Mouse (Mus musculus) neural tube, embryonic 14.5 days (tissue): ENCODE results near the gene Atp6v1e1. TPM values are rescaled to one million over a fixed set of nuclear protein-coding genes. Genes with fewer than 3 reads are reported as not detected.

Experiments
- ATAC-seq: fragments of 200-750 bp; cut with Nextera tagmentation; 2 replicates; pipeline ENCODE4 v1.8.0; 2017; ENCODE audit warnings: low read depth, mild to moderate bottlenecking, moderate TSS enrichment, moderate library complexity
- H3K27ac ChIP-seq: fragments of 300-500 bp; sonication (generic); 2 replicates; pipeline ENCODE4 v1.5.1; 2014; ENCODE audit warnings: low read depth, mild to moderate bottlenecking, control low read depth, low read length, moderate library complexity, mixed read lengths
- H3K27me3 ChIP-seq: fragments of 300-500 bp; sonication (generic); 2 replicates; pipeline ENCODE4 v1.6.1; 2014; ENCODE audit warnings: low read length; ENCODE audit not compliant: control insufficient read depth, insufficient read depth
- H3K36me3 ChIP-seq: fragments of 300-500 bp; sonication (generic); 2 replicates; pipeline ENCODE4 v1.6.1; 2014; ENCODE audit warnings: low read length, mixed read lengths; ENCODE audit not compliant: control insufficient read depth, insufficient read depth
- H3K4me1 ChIP-seq: fragments of 300-500 bp; sonication (generic); 2 replicates; pipeline ENCODE4 v1.6.1; 2014; ENCODE audit warnings: low read length; ENCODE audit not compliant: control insufficient read depth, insufficient read depth
- H3K4me2 ChIP-seq: fragments of 300-500 bp; sonication (generic); 2 replicates; pipeline ENCODE4 v1.6.1; 2014; ENCODE audit warnings: mild to moderate bottlenecking, low read depth, low read length, control low read depth
- H3K4me3 ChIP-seq: fragments of 300-500 bp; sonication (generic); 2 replicates; pipeline ENCODE4 v1.5.1; 2014; ENCODE audit warnings: low read depth, low read length, control low read depth, mixed read lengths
- H3K9ac ChIP-seq: fragments of 300-500 bp; sonication (generic); replicated peaks from 2 replicates; pipeline ENCODE4 v1.6.1; 2014; ENCODE audit warnings: low read depth, mild to moderate bottlenecking, control low read depth, low read length, mixed read lengths
- H3K9me3 ChIP-seq: fragments of 300-500 bp; sonication (generic); 2 replicates; pipeline ENCODE4 v1.6.1; 2016; ENCODE audit warnings: low read length; ENCODE audit not compliant: control insufficient read depth
- WGBS: fragments of 180-500 bp; shearing (Covaris S2); extraction: QIAGEN DNeasy Blood & Tissue Kit; methylation state at CpG from one replicate; pipeline ENCODE4 v1.1.7; 2014; 5-methylcytosine and 5-hydroxymethylcytosine counted together
- polyA plus RNA-seq: library from polyadenylated mRNA; unstranded; fragments of >200 nt; fragmentation: Nextera tagmentation; extraction: Ambion mirVana; gene quantifications from 2 replicates; pipeline ENCODE4 v1.2.1, GENCODE M21; 2014

Atp6v1e1 gene
- polyA plus RNA-seq, 1 experiment from 2014 or later: 335 TPM

DNA sequence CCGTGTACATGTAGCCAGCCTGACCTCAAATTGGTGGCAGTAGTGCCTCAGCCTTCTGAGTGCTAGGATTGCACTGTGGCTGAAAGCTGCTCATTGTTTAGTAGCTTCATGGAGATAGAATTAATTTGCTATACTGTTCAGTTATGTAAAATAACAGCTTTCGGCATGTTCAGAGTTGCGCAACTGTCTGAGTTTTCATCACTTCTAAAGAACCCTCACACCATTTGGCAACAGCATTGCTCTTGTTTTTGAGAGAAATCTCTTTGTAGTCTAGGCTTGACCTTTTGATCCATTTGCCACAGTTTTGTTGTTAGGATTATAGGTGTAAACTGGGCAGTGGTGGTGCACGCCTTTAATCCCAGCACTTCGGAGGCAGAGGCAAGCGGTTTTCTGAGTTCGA is 17.7 kb upstream of the Atp6v1e1 start:
- no peaks in the 10 kb centered on the region for H3K36me3 ChIP-seq
- no peak overlapping the region for H3K4me3 ChIP-seq
- H3K27ac ChIP-seq: no peak overlapping the region
- no peaks in the 10 kb centered on the region for H3K27me3 ChIP-seq
- no peak overlapping the region for H3K4me2 ChIP-seq
- ATAC-seq: no peak
- 0 out of 2 replicates have a peak, but pooled peaks cover 4% of the 10 kb centered on the region for H3K4me1 ChIP-seq
- WGBS: 98% methylated on average over 7 of the region's 7 CpGs
- no peaks in the 10 kb centered on the region for H3K9me3 ChIP-seq
- no peak overlapping the region for H3K9ac ChIP-seq

DNA sequence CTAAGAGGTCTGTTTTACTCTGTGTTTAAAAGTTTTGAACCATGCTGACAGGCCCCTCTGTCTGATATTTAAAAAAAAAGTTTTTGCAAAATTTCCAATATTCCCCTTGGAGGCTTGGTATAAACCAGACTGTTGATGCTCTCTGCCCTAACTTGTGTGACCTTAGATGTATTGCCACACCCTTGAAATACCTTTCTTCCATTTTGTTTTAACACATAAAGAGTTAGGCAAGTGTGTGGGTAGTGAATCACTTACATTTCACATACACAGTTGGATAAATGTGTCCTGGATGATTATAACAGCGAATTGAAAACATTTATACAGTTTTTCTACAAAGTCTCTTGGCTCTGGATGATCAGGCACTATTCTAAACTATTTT is 14.5 kb upstream of the Atp6v1e1 start:
- no peak for ATAC-seq

DNA sequence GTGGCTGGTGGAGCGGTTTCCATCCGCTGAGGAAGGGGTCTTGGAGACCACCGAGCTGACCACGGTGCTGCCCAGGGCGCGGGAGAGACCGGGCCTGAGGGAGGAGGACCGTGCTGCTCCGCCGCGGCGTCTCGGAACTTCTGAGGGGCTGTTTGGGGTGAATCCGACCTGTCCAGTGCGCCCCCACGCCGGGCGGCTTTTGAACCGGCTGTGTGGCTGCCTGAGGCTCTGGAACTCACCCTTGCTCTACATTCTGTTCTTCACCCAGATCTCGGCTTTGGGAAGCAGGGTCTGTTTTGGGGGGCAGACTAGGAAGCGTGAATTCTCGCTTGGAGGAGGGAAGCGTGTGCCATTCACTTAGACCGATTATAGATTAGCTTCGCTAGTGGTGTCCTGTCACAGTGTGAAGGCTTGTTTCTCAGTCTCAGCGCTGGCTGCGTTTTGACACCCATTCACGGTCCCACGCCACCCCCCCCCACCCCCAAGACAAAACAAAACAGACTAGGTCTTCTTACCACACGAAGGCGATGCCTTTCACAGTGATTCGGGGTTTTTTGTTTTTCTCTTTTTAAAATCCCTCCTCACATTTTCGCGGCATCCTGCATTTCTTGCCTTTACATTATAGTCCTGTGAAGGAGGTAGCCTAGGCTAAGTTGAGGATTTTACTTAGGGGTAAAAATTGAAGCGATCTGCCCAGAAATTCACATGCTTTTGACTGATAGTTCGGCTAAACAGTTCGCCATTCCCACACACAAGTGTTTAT is 14.0 kb upstream of the Atp6v1e1 start:
- peak overlapping the region; percentile 97 for H3K27ac ChIP-seq
- H3K4me2 ChIP-seq: peak overlapping the region; percentile 71
- no peaks in the 10 kb centered on the region for H3K27me3 ChIP-seq
- 0 out of 2 replicates have a peak, but pooled peaks cover 4% of the 10 kb centered on the region for H3K4me1 ChIP-seq
- H3K9me3 ChIP-seq: no peaks in the 10 kb centered on the region
- peak overlapping the region; percentile 96 for H3K9ac ChIP-seq
- no peaks in the 10 kb centered on the region for H3K36me3 ChIP-seq
- peak overlapping the region; percentile 76 for H3K4me3 ChIP-seq
- WGBS: 4% methylated on average over 37 of the region's 37 CpGs
- peak; percentile 84 for ATAC-seq

More for the DNA sequence above, 14.5 kb upstream of the Atp6v1e1 start:
- H3K4me1 ChIP-seq: 0 out of 2 replicates have a peak, but pooled peaks cover 4% of the 10 kb centered on the region
- H3K4me3 ChIP-seq: peak overlapping the region; percentile 76
- no peaks in the 10 kb centered on the region for H3K36me3 ChIP-seq
- WGBS: 79% methylated on average over 1 of the region's 1 CpGs
- peak overlapping the region; percentile 71 for H3K4me2 ChIP-seq
- peak overlapping the region; percentile 96; the same call in 1 of the 2 replicates for H3K9ac ChIP-seq
- no peak overlapping the region for H3K27ac ChIP-seq
- no peaks in the 10 kb centered on the region for H3K27me3 ChIP-seq
- no peaks in the 10 kb centered on the region for H3K9me3 ChIP-seq

DNA sequence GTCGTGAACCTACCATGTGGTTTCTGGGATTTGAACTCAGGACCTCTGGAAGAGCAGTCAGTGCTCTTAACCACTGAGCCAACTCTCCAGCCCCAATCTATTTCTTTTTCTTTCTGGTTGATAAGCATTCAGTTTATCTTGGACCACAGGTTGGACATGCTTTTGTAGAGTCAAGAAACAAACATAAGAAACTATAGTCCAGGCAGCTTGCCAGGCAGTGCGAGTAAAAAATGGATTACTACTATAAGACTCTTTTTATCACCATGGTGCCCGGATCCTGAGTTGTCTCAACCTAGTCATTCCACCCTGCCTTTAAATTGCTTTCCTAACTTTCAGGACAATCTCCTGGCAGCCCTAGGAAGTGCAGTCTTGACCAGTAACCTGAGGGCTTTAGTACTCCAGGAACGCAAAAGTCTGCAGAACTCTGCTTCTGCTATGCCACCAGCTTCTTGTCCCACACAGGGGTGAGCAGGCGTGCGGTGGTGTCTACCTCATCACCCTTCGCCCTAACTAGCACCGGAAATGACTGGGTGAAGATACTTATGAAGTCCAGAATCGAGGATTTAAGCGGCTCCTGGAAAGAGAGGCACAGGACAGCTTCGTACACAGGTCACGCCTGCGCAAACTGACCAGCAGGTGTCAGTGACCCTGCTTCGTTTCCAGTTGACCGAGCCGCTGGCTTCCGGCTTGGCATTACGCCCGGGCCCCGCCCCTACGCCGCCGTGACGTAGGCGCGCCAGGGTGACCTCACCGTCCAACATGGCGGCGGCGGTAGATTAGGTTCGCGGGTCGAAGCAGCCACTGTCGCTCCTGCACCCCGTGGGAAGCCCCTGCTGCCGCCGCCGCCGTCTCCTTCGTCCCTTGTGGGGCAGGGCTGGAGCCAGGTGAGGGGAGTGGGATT is 13.1 kb upstream of the Atp6v1e1 start, which contains the start of gene Bcl2l13:
TSS of gene Bcl2l13 (plus strand) at position 739 of the 901 bp plus-strand sequence.
- H3K9ac ChIP-seq: peak within 1 kb of the TSS; percentile 96
- 4% methylated on average over 40 of the region's 40 CpGs for WGBS
- H3K36me3 ChIP-seq: no peaks in the 10 kb centered on the region
- H3K27ac ChIP-seq: peak within 1 kb of the TSS; percentile 97
- 0 out of 2 replicates have a peak, but pooled peaks cover 4% of the 10 kb centered on the region for H3K4me1 ChIP-seq
- peak; percentile 94 for ATAC-seq
- H3K9me3 ChIP-seq: no peaks in the 10 kb centered on the region
- peak within 1 kb of the TSS; percentile 76 for H3K4me3 ChIP-seq
- no peaks in the 10 kb centered on the region for H3K27me3 ChIP-seq
- H3K4me2 ChIP-seq: peak within 1 kb of the TSS; percentile 71

DNA sequence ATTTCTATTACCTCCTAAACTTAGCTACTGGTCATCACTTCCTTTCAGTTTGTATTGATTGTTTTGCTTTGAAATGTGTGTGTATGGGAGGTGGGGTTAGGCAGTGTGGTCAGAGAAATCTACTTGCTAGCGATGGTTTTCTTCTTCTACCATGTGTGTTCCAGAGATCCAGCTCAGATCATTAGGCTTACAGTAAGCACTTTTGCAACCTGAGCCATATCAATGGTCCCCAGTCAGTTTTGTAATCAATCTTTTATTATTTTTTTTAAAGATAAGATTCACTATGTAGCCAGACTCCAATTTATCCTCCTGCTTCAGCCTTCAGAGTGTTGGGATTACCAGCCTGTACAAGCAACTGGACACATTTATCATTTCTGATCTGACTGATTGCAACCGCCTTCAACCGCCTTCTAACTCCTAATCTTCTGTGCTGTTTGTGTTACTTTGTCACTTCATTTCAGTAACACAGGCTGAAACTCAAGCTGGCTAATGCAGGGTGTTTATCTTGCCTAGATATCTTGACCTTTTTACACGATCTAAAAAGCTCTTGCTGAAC is 12.3 kb upstream of the Atp6v1e1 start:
- Histone ChIP-seq H3K27ac (no peak overlapping the region), H3K4me2 (no peak overlapping the region), H3K4me3 (no peak overlapping the region), H3K4me1 (0 out of 2 replicates have a peak, but pooled peaks cover 4% of the 10 kb centered on the region), H3K9me3 (no peaks in the 10 kb centered on the region), H3K27me3 (no peaks in the 10 kb centered on the region), H3K36me3 (no peaks in the 10 kb centered on the region), H3K9ac (no peak overlapping the region)
- ATAC-seq: no peak
- WGBS: 88% methylated on average over 4 of the region's 4 CpGs

DNA sequence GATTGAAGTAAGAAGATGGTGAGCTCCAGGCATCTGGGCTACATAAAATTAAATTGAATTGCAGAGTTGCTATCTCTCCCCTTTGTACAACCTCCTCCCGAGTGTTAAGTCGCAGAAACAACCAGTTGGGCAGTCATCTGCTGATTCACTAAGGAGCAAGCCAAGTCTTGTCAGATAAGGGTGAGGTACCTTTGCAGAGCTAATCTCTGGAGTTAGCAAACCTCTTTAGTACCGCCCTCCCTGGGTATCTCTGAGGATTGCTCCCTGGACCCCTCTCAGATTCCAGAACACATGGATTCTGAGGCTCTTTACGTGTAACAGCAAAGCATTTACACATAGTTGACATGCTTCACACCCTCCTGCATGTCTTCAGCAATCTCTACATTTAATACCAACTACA is 9.5 kb upstream of the Atp6v1e1 start:
- no peak for ATAC-seq
- H3K27me3 ChIP-seq: no peaks in the 10 kb centered on the region
- H3K4me2 ChIP-seq: no peak overlapping the region
- H3K4me3 ChIP-seq: no peak overlapping the region
- no peak overlapping the region for H3K27ac ChIP-seq
- H3K9ac ChIP-seq: no peak overlapping the region
- H3K36me3 ChIP-seq: no peaks in the 10 kb centered on the region
- 77% methylated on average over 4 of the region's 4 CpGs for WGBS
- 0 out of 2 replicates have a peak, but pooled peaks cover 3% of the 10 kb centered on the region for H3K4me1 ChIP-seq
- H3K9me3 ChIP-seq: no peaks in the 10 kb centered on the region

DNA sequence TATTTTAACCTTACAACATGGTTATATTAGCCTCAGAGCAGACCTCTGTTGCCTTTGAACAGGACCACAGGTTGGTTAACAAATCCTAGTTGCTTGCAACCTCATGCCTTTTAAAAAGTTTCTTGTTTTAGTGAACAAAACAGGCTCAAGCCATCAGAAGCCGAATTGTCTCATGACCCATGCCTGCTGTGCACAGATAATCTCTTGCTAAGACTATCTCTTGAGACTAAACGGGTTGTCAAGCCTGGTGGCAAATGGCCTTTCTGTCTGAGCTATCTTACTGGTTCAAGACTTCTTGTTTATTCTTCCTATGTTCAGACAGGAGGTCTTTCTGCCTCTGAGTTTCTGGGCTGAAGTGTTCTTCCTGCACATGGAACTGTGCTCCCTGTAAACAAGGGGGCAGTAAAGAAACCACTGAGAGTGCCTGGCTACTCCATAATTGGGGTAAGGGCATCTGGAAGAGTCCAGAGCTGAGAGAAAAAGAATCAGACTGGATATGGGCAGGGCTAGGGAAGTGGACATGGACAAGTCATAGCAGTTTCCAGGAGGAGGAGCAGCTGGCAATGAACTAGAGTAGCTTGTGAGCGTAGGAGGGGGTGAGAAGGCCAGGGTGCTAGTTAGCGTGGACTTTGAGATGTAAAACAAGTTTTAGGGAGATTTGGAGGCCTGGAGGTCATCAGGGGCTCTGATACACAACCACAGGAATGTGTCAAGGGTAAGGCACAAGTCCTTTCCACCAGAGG is 8.4 kb upstream of the Atp6v1e1 start:
- Histone ChIP-seq H3K4me3 (no peak overlapping the region), H3K4me1 (no peaks in the 10 kb centered on the region), H3K36me3 (no peaks in the 10 kb centered on the region), H3K27me3 (no peaks in the 10 kb centered on the region), H3K9ac (no peak overlapping the region), H3K9me3 (no peaks in the 10 kb centered on the region), H3K27ac (no peak overlapping the region), H3K4me2 (no peak overlapping the region)
- no peak for ATAC-seq
- WGBS: 74% methylated on average over 4 of the region's 4 CpGs

DNA sequence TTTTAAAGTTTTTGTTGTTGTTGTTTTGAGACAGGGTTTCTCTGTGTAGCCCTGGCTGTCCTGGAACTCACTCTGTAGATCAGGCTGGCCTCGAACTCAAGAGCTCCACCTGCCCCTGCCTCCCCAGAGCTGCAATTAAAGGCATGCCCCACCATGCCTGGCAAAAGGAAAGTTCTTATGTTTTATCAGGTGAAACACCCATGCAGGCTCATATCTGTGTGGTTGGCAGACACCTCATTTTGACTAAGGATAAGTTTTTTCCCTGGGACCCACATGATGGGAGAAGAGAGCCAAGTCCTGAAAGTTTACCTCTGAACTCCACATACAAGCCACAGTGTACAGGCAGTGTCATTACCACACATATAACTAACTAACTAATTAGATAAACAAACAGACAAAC is 7.5 kb upstream of the Atp6v1e1 start:
- Histone ChIP-seq H3K9ac (no peak overlapping the region), H3K27ac (no peak overlapping the region), H3K4me2 (no peak overlapping the region), H3K4me3 (no peak overlapping the region), H3K4me1 (no peaks in the 10 kb centered on the region), H3K9me3 (no peaks in the 10 kb centered on the region), H3K36me3 (no peaks in the 10 kb centered on the region), H3K27me3 (no peaks in the 10 kb centered on the region)
- WGBS: 59% methylated on average over 1 of the region's 1 CpGs
- ATAC-seq: no peak
